Mouse (Mus musculus) megakaryocyte, adult 5-6 weeks (primary cell): ENCODE measurements around the gene Gm10277. TPM values are rescaled to one million over a fixed set of nuclear protein-coding genes. Genes with fewer than 3 reads are reported as not detected.

Experiments
- total RNA-seq, 2 experiments: library from RNA; stranded (forward) in 1 of 2; stranded (reverse) in 1 of 2; fragments of 153-499, 151-499 nt in 1 of 2; fragments of 221-1000, 200-1000 nt in 1 of 2; gene quantifications; 2 replicates each; pipeline versions ENCODE4 v1.2.3 to v1.2.4; 2015 to 2017

Gene Gm10277
- total RNA-seq, 2 experiments from 2014 or later: 0.40 TPM; not detected in 1

Other genes with a start within 250 kb of the Gm10277 start
- gene Taok1, start 179.9 kb downstream of the Gm10277 start, total RNA-seq (2015): 40.5 and 41.9 TPM in 2 replicates
- 48.4 and 57.0 TPM in 2 replicates for gene Taok1, start 179.9 kb downstream of the Gm10277 start, total RNA-seq (2017)
- gene Nufip2, start 101.6 kb downstream of the Gm10277 start, total RNA-seq (2015): 64.0 and 69.6 TPM in 2 replicates
- 75.2 and 90.1 TPM in 2 replicates for gene Nufip2, start 101.6 kb downstream of the Gm10277 start, total RNA-seq (2017)
- not detected in 2 replicates for gene Cryba1, start 62.5 kb downstream of the Gm10277 start, total RNA-seq (2015)
- not detected in 2 replicates for gene Cryba1, start 62.5 kb downstream of the Gm10277 start, total RNA-seq (2017)
- 14.0 and 21.5 TPM in 2 replicates for gene Myo18a, start 24.5 kb downstream of the Gm10277 start, total RNA-seq (2015)
- 69.7 and 84.8 TPM in 2 replicates for gene Myo18a, start 24.5 kb downstream of the Gm10277 start, total RNA-seq (2017)
- not detected in 2 replicates for gene Pipox, start 106.3 kb upstream of the Gm10277 start, total RNA-seq (2015)
- gene Pipox, start 106.3 kb upstream of the Gm10277 start, total RNA-seq (2017): not detected in 2 replicates
- not detected in 2 replicates for gene Sez6, start 143.1 kb upstream of the Gm10277 start, total RNA-seq (2015)
- gene Sez6, start 143.1 kb upstream of the Gm10277 start, total RNA-seq (2017): not detected in 2 replicates
- 51.2 and 64.5 TPM in 2 replicates for gene Phf12, start 195.0 kb upstream of the Gm10277 start, total RNA-seq (2015)
- 21.0 and 26.3 TPM in 2 replicates for gene Phf12, start 195.0 kb upstream of the Gm10277 start, total RNA-seq (2017)
- 4.8 and 5.6 TPM in 2 replicates for gene Dhrs13, start 244.5 kb upstream of the Gm10277 start, total RNA-seq (2015)
- 3.5 and 5.3 TPM in 2 replicates for gene Dhrs13, start 244.5 kb upstream of the Gm10277 start, total RNA-seq (2017)